Mouse (Mus musculus): ENCODE results near the gene Olfr803. TPM values are rescaled to one million over a fixed set of nuclear protein-coding genes. Genes with fewer than 3 reads are reported as not detected.

Gene Olfr803
- polyA plus RNA-seq (2012; rRNA removed; ENCODE audit: low replicate concordance), result not detected in 2 replicates

GRCm38 (mm10) chr10:129694186-129694585 lies at the start of gene Olfr803:
Gene Olfr803 (minus strand): TSS chr10:129694286.

GRCm38 (mm10) chr10:129741821-129742220 lies 47.7 kb upstream of the Olfr803 start, which contains the start of gene Olfr806:
Gene Olfr806 (minus strand): TSS chr10:129741921.

GRCm38 (mm10) chr10:129729275-129729674 lies 35.2 kb upstream of the Olfr803 start, which contains the start of gene Olfr805:
Gene Olfr805 (minus strand): TSS chr10:129729375.

GRCm38 (mm10) chr10:129702910-129703309 lies 8.8 kb upstream of the Olfr803 start, which contains the start of gene Olfr804:
Gene Olfr804 (plus strand): TSS chr10:129703210.

GRCm38 (mm10) chr10:129688069-129688468 lies 6.0 kb downstream of the Olfr803 start, which contains the start of gene Olfr802:
Gene Olfr802 (minus strand): TSS chr10:129688169.

GRCm38 (mm10) chr10:129673765-129674164 lies 20.3 kb downstream of the Olfr803 start, which contains the start of gene Olfr801:
Gene Olfr801 (minus strand): TSS chr10:129673865.

GRCm38 (mm10) chr10:129657394-129657793 lies 36.7 kb downstream of the Olfr803 start, which contains the start of gene Olfr800:
Gene Olfr800 (plus strand): TSS chr10:129657694.

Other genes starting within 250 kb of the Olfr803 start
- gene Olfr787, start 232.4 kb downstream of the Olfr803 start, polyA plus RNA-seq (2012; rRNA removed; ENCODE audit: low replicate concordance), result not detected in 2 replicates
- gene Olfr788, start 223.3 kb downstream of the Olfr803 start, polyA plus RNA-seq (2012; rRNA removed; ENCODE audit: low replicate concordance), result not detected in 2 replicates
- gene Olfr789, start 209.5 kb downstream of the Olfr803 start, polyA plus RNA-seq (2012; rRNA removed; ENCODE audit: low replicate concordance), result not detected in 2 replicates
- gene Olfr790, start 195.8 kb downstream of the Olfr803 start, polyA plus RNA-seq (2012; rRNA removed; ENCODE audit: low replicate concordance), result not detected in 2 replicates
- gene Olfr791, start 172.5 kb downstream of the Olfr803 start, polyA plus RNA-seq (2012; rRNA removed; ENCODE audit: low replicate concordance), result not detected in 2 replicates
- gene Olfr792, start 155.1 kb downstream of the Olfr803 start, polyA plus RNA-seq (2012; rRNA removed; ENCODE audit: low replicate concordance), result not detected in 2 replicates
- not detected in 2 replicates for gene Olfr794, start 126.6 kb downstream of the Olfr803 start, polyA plus RNA-seq (2012; rRNA removed; ENCODE audit: low replicate concordance)
- gene Olfr796, start 81.7 kb downstream of the Olfr803 start, polyA plus RNA-seq (2012; rRNA removed; ENCODE audit: low replicate concordance), result not detected in 2 replicates
- not detected in 2 replicates for gene Olfr798, start 66.4 kb downstream of the Olfr803 start, polyA plus RNA-seq (2012; rRNA removed; ENCODE audit: low replicate concordance)
- not detected in 2 replicates for gene Olfr799, start 56.8 kb downstream of the Olfr803 start, polyA plus RNA-seq (2012; rRNA removed; ENCODE audit: low replicate concordance)
- gene Olfr800, start 36.6 kb downstream of the Olfr803 start, polyA plus RNA-seq (2012; rRNA removed; ENCODE audit: low replicate concordance), result not detected in 2 replicates
- not detected in 2 replicates for gene Olfr801, start 20.4 kb downstream of the Olfr803 start, polyA plus RNA-seq (2012; rRNA removed; ENCODE audit: low replicate concordance)
- gene Olfr802, start 6.1 kb downstream of the Olfr803 start, polyA plus RNA-seq (2012; rRNA removed; ENCODE audit: low replicate concordance), result not detected in 2 replicates
- gene Olfr804, start 8.9 kb upstream of the Olfr803 start, polyA plus RNA-seq (2012; rRNA removed; ENCODE audit: low replicate concordance), result not detected in 2 replicates
- gene Olfr805, start 35.1 kb upstream of the Olfr803 start, polyA plus RNA-seq (2012; rRNA removed; ENCODE audit: low replicate concordance), result not detected in 2 replicates
- not detected in 2 replicates for gene Olfr806, start 47.6 kb upstream of the Olfr803 start, polyA plus RNA-seq (2012; rRNA removed; ENCODE audit: low replicate concordance)
- gene Olfr807, start 63.5 kb upstream of the Olfr803 start, polyA plus RNA-seq (2012; rRNA removed; ENCODE audit: low replicate concordance), result not detected in 2 replicates
- not detected in 2 replicates for gene Olfr808, start 71.2 kb upstream of the Olfr803 start, polyA plus RNA-seq (2012; rRNA removed; ENCODE audit: low replicate concordance)
- not detected in 2 replicates for gene Olfr809, start 80.4 kb upstream of the Olfr803 start, polyA plus RNA-seq (2012; rRNA removed; ENCODE audit: low replicate concordance)
- gene Olfr810, start 100.6 kb upstream of the Olfr803 start, polyA plus RNA-seq (2012; rRNA removed; ENCODE audit: low replicate concordance), result not detected in 2 replicates
- gene Olfr811, start 110.1 kb upstream of the Olfr803 start, polyA plus RNA-seq (2012; rRNA removed; ENCODE audit: low replicate concordance), result not detected in 2 replicates
- gene Olfr812, start 151.8 kb upstream of the Olfr803 start, polyA plus RNA-seq (2012; rRNA removed; ENCODE audit: low replicate concordance), result not detected in 2 replicates
- gene Olfr813, start 161.1 kb upstream of the Olfr803 start, polyA plus RNA-seq (2012; rRNA removed; ENCODE audit: low replicate concordance), result not detected in 2 replicates
- not detected in 2 replicates for gene Olfr814, start 185.6 kb upstream of the Olfr803 start, polyA plus RNA-seq (2012; rRNA removed; ENCODE audit: low replicate concordance)
- gene Olfr815, start 211.6 kb upstream of the Olfr803 start, polyA plus RNA-seq (2012; rRNA removed; ENCODE audit: low replicate concordance), result not detected in 2 replicates
- gene Olfr816, start 221.3 kb upstream of the Olfr803 start, polyA plus RNA-seq (2012; rRNA removed; ENCODE audit: low replicate concordance), result not detected in 2 replicates